Mouse (Mus musculus): ENCODE results near the gene Aldh18a1.

GRCm38 (mm10) chr19:40601870-40602269 is 13.6 kb upstream of the Aldh18a1 start:
- no peak for TF ChIP-seq POLR2A (IDR thresholded peaks at IDR 0.05; ENCODE audit: low read depth, low read length)
- no peak for TF ChIP-seq CTCF (IDR thresholded peaks at IDR 0.05; ENCODE audit: borderline replicate concordance, insufficient read depth, low read length)

Measured in embryonic fibroblast, embryonic 13.5 days (primary cell).